Mouse (Mus musculus): ENCODE measurements around the gene Tnrc6b. TPM values are rescaled to one million over a fixed set of nuclear protein-coding genes. Genes with fewer than 3 reads are reported as not detected.

Tnrc6b gene
- polyA plus RNA-seq, 1 experiment = 47.5 TPM

- Histone ChIP-seq H3K4me3 (ENCODE audit: insufficient read depth, low read depth, low read length) (peak overlapping the region; percentile 2; the same call in 1 of the 2 replicates), H3K27ac (ENCODE audit: insufficient read depth, low read depth, low read length) (no peak overlapping the region), H3K4me1 (ENCODE audit: control insufficient read depth, insufficient read depth, low read length) (peaks cover 9% of the 10 kb centered on the region)
- no peak for TF ChIP-seq CTCF (IDR thresholded peaks at IDR 0.05; ENCODE audit: insufficient read depth, low read depth, low read length)
- TF ChIP-seq POLR2A (IDR thresholded peaks at IDR 0.05; ENCODE audit: insufficient read depth, low read depth, low read length) = no peak
- 47% methylated on average over 4 of the region's 4 CpGs for WGBS
Observed at GRCm38 (mm10) chr15:80949431-80949830, 238.3 kb downstream of the Tnrc6b start.

GRCm38 (mm10) chr15:80950055-80950454 lies 238.9 kb downstream of the Tnrc6b start:
- H3K27ac ChIP-seq (ENCODE audit: insufficient read depth, low read depth, low read length) = no peak overlapping the region
- peaks cover 9% of the 10 kb centered on the region for H3K4me1 ChIP-seq (ENCODE audit: control insufficient read depth, insufficient read depth, low read length)
- 0 out of 2 replicates have a peak overlapping the region, but pooled peaks have one; percentile 2 for H3K4me3 ChIP-seq (ENCODE audit: insufficient read depth, low read depth, low read length)
- TF ChIP-seq CTCF (IDR thresholded peaks at IDR 0.05; ENCODE audit: insufficient read depth, low read depth, low read length) = no peak
- no peak for TF ChIP-seq POLR2A (IDR thresholded peaks at IDR 0.05; ENCODE audit: insufficient read depth, low read depth, low read length)
- 50% methylated on average over 7 of the region's 7 CpGs for WGBS

GRCm38 (mm10) chr15:80953971-80954370 lies 242.9 kb downstream of the Tnrc6b start:
- Histone ChIP-seq H3K27ac (ENCODE audit: insufficient read depth, low read depth, low read length) (no peak overlapping the region), H3K4me3 (ENCODE audit: insufficient read depth, low read depth, low read length) (no peak overlapping the region), H3K4me1 (ENCODE audit: control insufficient read depth, insufficient read depth, low read length) (peaks cover 9% of the 10 kb centered on the region)
- 92% methylated on average over 9 of the region's 9 CpGs for WGBS
- TF ChIP-seq CTCF (IDR thresholded peaks at IDR 0.05; ENCODE audit: insufficient read depth, low read depth, low read length) (no peak), POLR2A (IDR thresholded peaks at IDR 0.05; ENCODE audit: insufficient read depth, low read depth, low read length) (no peak)

GRCm38 (mm10) chr15:80954861-80955260 lies 243.7 kb downstream of the Tnrc6b start:
- no peak for TF ChIP-seq POLR2A (IDR thresholded peaks at IDR 0.05; ENCODE audit: insufficient read depth, low read depth, low read length)
- no peak for TF ChIP-seq CTCF (IDR thresholded peaks at IDR 0.05; ENCODE audit: insufficient read depth, low read depth, low read length)
- H3K4me1 ChIP-seq (ENCODE audit: control insufficient read depth, insufficient read depth, low read length) = peaks cover 4% of the 10 kb centered on the region
- 41% methylated on average over 3 of the region's 3 CpGs for WGBS
- no peak overlapping the region for H3K4me3 ChIP-seq (ENCODE audit: insufficient read depth, low read depth, low read length)
- H3K27ac ChIP-seq (ENCODE audit: insufficient read depth, low read depth, low read length) = no peak overlapping the region

- TF ChIP-seq POLR2A (IDR thresholded peaks at IDR 0.05; ENCODE audit: insufficient read depth, low read depth, low read length) = no peak
- TF ChIP-seq CTCF (IDR thresholded peaks at IDR 0.05; ENCODE audit: insufficient read depth, low read depth, low read length) = no peak
- no peak overlapping the region for H3K27ac ChIP-seq (ENCODE audit: insufficient read depth, low read depth, low read length)
- WGBS = 91% methylated on average over 12 of the region's 12 CpGs
- no peak overlapping the region for H3K4me3 ChIP-seq (ENCODE audit: insufficient read depth, low read depth, low read length)
- H3K4me1 ChIP-seq (ENCODE audit: control insufficient read depth, insufficient read depth, low read length) = no peaks in the 10 kb centered on the region
Observed at GRCm38 (mm10) chr15:80955836-80956438, 244.8 kb downstream of the Tnrc6b start.

- Histone ChIP-seq H3K4me3 (ENCODE audit: insufficient read depth, low read depth, low read length) (no peak overlapping the region), H3K27ac (ENCODE audit: insufficient read depth, low read depth, low read length) (no peak overlapping the region), H3K4me1 (ENCODE audit: control insufficient read depth, insufficient read depth, low read length) (peaks cover 3% of the 10 kb centered on the region; the same call in 1 of the 2 replicates)
- 92% methylated on average over 1 of the region's 1 CpGs for WGBS
- TF ChIP-seq CTCF (IDR thresholded peaks at IDR 0.05; ENCODE audit: insufficient read depth, low read depth, low read length) = no peak
- TF ChIP-seq POLR2A (IDR thresholded peaks at IDR 0.05; ENCODE audit: insufficient read depth, low read depth, low read length) = no peak
Observed at GRCm38 (mm10) chr15:80969371-80969770, 258.3 kb downstream of the Tnrc6b start.

- H3K27ac ChIP-seq (ENCODE audit: insufficient read depth, low read depth, low read length) = no peak overlapping the region
- TF ChIP-seq POLR2A (IDR thresholded peaks at IDR 0.05; ENCODE audit: insufficient read depth, low read depth, low read length) (no peak), CTCF (IDR thresholded peaks at IDR 0.05; ENCODE audit: insufficient read depth, low read depth, low read length) (no peak)
Observed at GRCm38 (mm10) chr15:80974311-80974710, 263.2 kb downstream of the Tnrc6b start.

GRCm38 (mm10) chr15:80975666-80976065 lies 264.6 kb downstream of the Tnrc6b start:
- Histone ChIP-seq H3K4me3 (ENCODE audit: insufficient read depth, low read depth, low read length) (no peak overlapping the region), H3K4me1 (ENCODE audit: control insufficient read depth, insufficient read depth, low read length) (peaks cover 6% of the 10 kb centered on the region; the same call in 1 of the 2 replicates), H3K27ac (ENCODE audit: insufficient read depth, low read depth, low read length) (no peak overlapping the region)
- TF ChIP-seq POLR2A (IDR thresholded peaks at IDR 0.05; ENCODE audit: insufficient read depth, low read depth, low read length) (no peak), CTCF (IDR thresholded peaks at IDR 0.05; ENCODE audit: insufficient read depth, low read depth, low read length) (no peak)
- WGBS = 91% methylated on average over 3 of the region's 3 CpGs

More at GRCm38 (mm10) chr15:80974311-80974710, 263.2 kb downstream of the Tnrc6b start:
- WGBS = 49% methylated on average over 5 of the region's 5 CpGs
- 0 out of 2 replicates have a peak, but pooled peaks cover 4% of the 10 kb centered on the region for H3K4me1 ChIP-seq (ENCODE audit: control insufficient read depth, insufficient read depth, low read length)
- no peak overlapping the region for H3K4me3 ChIP-seq (ENCODE audit: insufficient read depth, low read depth, low read length)

GRCm38 (mm10) chr15:80977620-80978334 lies 266.7 kb downstream of the Tnrc6b start, which contains the start of gene Sgsm3:
Gene Sgsm3 (plus strand): TSS chr15:80977765.
- under 1% methylated on average over 67 of the region's 67 CpGs for WGBS
- Histone ChIP-seq H3K4me3 (ENCODE audit: insufficient read depth, low read depth, low read length) (peak within 1 kb of the TSS; percentile 78), H3K4me1 (ENCODE audit: control insufficient read depth, insufficient read depth, low read length) (peaks cover 6% of the 10 kb centered on the region; the same call in 1 of the 2 replicates), H3K27ac (ENCODE audit: insufficient read depth, low read depth, low read length) (peak within 1 kb of the TSS; percentile 54; the same call in 1 of the 2 replicates)
- 0 out of 2 replicates have a peak, but pooled peaks have one; percentile 17 for TF ChIP-seq CTCF (IDR thresholded peaks at IDR 0.05; ENCODE audit: insufficient read depth, low read depth, low read length)
- TF ChIP-seq POLR2A (IDR thresholded peaks at IDR 0.05; ENCODE audit: insufficient read depth, low read depth, low read length) = peak; percentile 91
